Mouse (Mus musculus) embryonic fibroblast, embryonic 13.5 days (primary cell): ENCODE results near the gene Negr1.

ENCODE experiments used
- CTCF ChIP-seq: IDR thresholded peaks from 2 replicates; pipeline ENCODE4 v1.5.1; 2011; ENCODE audit warnings: mild to moderate bottlenecking, control low read depth, low read length, moderate library complexity, borderline replicate concordance; ENCODE audit not compliant: insufficient read depth
- POLR2A ChIP-seq: IDR thresholded peaks from 2 replicates; pipeline ENCODE4 v1.6.1; 2011; ENCODE audit warnings: low read depth, mild to moderate bottlenecking, control low read depth, low read length, moderate library complexity

- TF ChIP-seq CTCF (no peak), POLR2A (no peak)
These were observed 553.6 kb downstream of the Negr1 start for GRCm38 (mm10) chr3:157115105-157115760.
